Mouse (Mus musculus): ENCODE data around the gene Rpl4.
A peak's percentile ranks its signal among the peaks of the same experiment; 100 is the strongest.
"Not testable (repeated sequence)": the region's sequence is repeated elsewhere in the genome, so short reads cannot be mapped to it uniquely, and the experiment has no call there.

Rpl4 gene

DNA sequence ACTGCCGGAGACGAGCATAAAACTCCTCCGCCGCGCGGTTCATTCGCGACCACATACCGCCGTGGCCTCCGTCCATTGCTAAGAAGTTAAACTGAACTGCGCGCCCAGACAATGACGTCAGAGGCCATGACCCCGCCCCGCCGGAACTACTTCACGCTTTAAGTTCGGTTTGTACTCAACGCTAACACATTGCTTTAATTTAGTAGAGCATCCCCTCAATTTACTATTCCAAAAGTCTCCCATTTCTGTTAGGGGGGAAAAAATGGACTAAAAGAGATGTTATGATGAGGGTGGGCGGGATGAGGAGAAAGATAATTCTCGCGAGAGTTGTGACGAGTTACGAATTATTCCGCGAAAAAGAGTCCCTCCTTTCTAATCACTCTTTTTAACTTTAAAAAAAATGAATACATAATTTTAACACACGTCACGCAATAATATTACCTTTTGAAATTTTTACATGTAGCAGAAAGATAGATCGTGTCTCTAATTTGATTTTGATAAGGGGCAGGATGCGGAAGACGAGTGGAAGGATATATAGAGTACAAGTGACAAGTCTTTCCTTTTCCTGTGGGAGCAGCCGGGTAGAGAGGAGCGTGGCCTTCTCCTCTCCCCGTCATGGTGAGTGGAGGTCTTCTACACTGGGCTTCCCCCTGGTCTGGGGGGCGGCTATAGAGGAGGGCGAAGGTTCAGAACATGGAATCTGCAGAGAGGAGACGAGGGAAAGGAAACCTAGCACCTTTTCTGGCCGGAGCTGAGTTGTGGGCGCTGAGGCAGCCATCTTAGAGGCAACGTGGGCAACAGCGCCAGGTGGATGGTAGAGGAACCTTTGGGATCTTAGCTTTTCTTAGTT, at the start of gene Rpl4, which contains the start of gene Zwilch:
Rpl4 (plus strand) TSS at position 560 of the 850 bp plus-strand sequence.
Zwilch (minus strand) TSS at position 289 of the 850 bp plus-strand sequence.
- peak; percentile 89 for DNase-seq (ENCODE audit: low spot score)

DNA sequence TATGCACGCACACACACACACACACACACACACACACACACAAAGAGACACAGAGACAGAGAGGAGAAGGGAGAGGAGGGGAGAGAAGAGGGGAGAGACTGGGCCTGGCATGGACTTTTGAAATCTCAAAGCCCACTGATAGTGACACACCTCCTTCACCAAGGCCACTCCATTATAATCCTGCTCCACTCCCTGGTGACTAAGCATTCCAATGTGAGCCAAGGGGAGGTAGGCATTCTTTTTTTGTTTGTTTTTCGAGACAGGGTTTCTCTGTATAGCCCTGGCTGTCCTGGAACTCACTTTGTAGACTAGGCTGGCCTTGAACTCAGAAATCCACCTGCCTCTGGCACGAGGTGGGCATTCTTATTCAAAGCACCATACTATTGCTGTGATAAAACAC, 48.3 kb upstream of the Rpl4 start:
- DNase-seq (ENCODE audit: low spot score), result not testable (repeated sequence)

GRCm38 (mm10) chr9:64125307-64125706, 47.9 kb upstream of the Rpl4 start:
- no peak for DNase-seq (ENCODE audit: low spot score)

- no peak for DNase-seq (ENCODE audit: low spot score)
Measured at GRCm38 (mm10) chr9:64126121-64126520, 47.1 kb upstream of the Rpl4 start.

DNA sequence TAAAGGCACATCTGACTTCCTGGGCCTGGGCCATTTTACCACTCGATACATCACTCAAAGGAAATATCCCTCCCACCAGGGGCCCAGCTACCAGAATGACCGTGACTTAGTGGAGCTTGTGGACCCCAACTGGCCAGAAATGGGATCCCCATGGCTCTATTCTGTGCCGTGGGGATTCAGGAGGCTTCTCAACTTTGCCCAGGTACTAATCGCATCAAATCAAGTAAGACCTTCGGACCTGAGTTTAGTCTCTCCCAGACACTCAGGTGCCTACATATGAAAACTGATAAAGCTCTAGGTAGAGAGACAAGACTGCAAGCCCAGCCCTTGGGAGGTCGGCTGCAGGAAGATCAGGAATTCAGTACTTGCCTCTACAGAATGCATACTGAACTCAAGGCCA, 41.6 kb upstream of the Rpl4 start:
- DNase-seq (ENCODE audit: low spot score), result no peak

GRCm38 (mm10) chr9:64138896-64139295, 34.3 kb upstream of the Rpl4 start:
- DNase-seq (ENCODE audit: low spot score), result not testable (repeated sequence)

- DNase-seq (ENCODE audit: low spot score), result no peak
Measured at GRCm38 (mm10) chr9:64139879-64140278, 33.3 kb upstream of the Rpl4 start.

DNA sequence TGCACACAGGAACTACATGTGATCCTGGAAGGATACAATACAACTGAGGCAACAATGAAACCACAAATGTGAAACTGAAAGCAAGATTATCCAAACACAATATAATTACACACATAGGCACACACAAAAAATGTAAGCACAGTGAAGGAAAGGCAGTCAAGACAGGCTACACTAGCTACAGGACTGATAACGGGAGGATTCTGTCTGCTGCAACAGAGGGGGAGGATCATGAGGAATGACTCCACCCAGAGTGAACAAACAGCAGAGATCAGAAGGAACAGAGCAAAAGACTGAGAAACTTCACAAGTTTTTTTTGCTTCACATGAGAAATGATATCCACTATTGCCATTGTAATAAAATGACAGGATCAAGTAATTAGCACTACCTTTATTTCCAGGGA, 16.5 kb upstream of the Rpl4 start:
- DNase-seq (ENCODE audit: low spot score), result no peak

DNA sequence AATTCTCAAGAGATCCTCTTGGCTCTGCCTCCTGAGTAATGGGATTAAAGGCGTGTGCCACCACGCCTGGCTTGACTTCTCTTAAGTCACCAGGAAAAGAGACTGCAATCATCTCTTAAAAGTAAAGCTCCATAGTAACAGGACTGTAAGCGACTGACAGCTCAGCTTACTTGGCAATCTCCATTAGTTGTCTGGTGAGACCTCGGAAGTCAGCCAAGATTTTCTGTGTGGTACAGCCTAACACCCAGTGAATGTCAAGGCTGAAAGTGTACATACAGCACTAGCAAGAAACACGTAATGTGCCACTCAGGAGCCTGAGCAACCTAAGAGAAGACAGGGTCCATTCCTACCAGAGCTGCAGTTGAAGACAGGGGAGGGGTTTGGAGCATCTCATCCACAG, 12.7 kb upstream of the Rpl4 start:
- DNase-seq (ENCODE audit: low spot score), result no peak

GRCm38 (mm10) chr9:64169967-64170366, 3.2 kb upstream of the Rpl4 start:
- not testable (repeated sequence) for DNase-seq (ENCODE audit: low spot score)

DNA sequence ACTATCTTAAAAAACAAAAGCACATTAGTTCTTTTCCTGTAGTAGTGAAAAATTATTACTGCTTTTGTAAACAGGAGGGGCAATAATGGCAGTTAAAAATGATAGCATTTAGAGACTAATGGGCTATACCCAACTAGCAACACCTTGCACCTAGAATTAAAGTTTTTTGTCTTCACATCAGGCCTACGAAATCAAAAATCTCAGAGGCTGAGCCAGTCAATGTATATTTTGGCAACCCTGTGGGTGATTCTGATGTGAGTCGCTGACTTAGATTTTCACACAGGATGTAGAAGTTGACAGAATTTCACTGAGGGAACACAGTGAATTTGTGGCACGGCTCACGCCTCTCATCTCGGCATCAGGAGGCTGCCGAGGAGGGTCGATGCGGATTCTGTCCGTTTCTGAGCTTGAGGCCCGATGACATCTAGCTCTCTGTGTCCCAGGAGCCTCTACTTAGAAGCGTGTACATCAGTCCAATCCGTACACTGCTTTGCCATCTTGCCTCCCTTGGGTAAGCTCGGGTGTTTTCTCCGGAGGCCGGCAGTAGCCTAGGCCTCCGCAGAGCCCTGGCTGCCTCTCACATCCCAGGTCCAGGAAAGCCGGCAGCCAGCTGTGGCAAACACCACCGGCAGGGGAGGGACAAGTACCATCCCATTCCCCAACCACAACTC, 895 bp upstream of the Rpl4 start:
- no peak for DNase-seq (ENCODE audit: low spot score)

DNA sequence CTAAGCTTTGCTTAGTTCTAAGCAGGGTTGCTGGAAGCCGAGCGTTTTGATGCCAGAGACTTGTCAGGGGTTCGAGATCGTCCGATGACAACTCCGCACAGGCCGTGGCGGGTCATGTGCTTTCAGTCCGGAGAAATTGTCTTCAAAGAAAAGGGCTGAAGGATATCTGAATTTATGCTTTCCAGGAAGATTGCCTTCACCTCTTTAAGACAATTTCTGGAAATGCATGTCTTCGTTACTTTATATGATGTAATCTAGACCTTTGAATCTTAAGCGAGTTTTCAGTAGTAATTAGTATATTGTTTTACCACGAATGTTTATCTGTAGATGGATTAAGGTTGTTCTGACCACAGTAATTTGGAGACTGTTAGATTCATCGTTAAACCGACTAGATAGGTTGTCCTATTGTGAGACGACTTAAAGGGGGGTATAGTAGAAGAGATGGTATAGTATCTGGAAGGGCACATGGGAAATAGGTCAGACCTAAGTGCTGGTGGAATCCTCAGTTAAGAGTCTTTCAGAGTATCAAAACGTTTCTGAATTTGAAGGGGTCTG, 568 bp downstream of the Rpl4 start:
- DNase-seq (ENCODE audit: low spot score), result no peak

DNA sequence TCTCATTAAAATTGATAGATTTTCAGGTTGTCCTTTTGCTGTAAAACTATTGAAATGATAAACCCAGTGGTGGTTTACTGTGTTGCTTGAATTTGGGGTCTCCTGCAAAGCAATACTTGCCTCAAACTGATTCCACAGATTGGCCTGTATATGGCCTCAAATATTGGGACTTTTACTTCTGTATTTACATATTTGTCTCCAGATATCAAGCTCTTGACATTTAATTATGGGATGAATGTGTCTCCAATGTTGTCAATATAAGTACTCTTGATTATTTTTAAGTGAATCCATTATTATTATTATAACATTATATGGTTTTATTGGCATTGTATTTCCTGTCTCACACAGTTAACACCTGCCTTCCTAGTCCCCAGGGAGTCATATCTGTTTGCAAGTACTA, 1.2 kb downstream of the Rpl4 start:
- DNase-seq (ENCODE audit: low spot score), result no peak

DNA sequence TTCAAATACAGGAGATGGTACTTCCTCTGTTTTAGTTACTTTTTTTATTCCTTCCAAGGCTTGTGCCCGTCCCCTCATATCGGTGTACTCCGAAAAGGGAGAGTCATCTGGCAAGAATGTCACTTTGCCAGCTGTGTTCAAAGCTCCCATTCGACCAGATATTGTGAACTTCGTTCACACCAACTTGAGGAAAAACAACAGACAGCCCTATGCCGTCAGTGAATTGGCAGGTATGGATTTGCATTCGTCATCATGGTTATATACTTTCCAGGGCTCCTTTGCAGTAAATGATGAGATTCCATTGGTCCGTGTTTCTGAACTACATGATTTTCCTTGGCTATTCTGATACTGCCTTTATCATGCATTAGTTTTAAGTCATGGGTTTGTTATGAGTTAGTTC, 1.6 kb downstream of the Rpl4 start:
- no peak for DNase-seq (ENCODE audit: low spot score)

GRCm38 (mm10) chr9:64175378-64175777, 2.2 kb downstream of the Rpl4 start:
- DNase-seq (ENCODE audit: low spot score), result no peak

DNA sequence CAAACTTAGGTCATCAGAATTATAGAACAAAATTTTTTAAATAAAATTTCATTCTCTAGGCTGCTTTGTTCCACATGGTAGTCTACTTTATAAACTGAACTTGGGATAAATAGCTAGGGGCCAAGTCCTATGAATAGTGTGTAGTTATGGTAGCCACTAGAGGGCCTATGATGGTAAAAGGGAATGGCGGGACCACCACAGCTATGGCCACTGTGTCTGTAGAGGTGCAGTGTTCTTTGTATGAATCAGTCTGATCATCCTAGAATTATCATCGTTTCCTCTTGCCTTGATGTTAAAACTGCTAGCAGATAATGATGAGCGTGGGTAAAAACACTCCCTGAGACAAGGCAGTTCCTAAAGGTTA, 5.4 kb downstream of the Rpl4 start:
- DNase-seq (ENCODE audit: low spot score), result no peak

GRCm38 (mm10) chr9:64178974-64179646, 5.9 kb downstream of the Rpl4 start, which contains the start of gene Snapc5:
Gene Snapc5 (plus strand): TSS chr9:64179274.
- DNase-seq (ENCODE audit: low spot score), result peak; percentile 90

GRCm38 (mm10) chr9:64183295-64183694, 10.1 kb downstream of the Rpl4 start:
- DNase-seq (ENCODE audit: low spot score), result not testable (repeated sequence)

GRCm38 (mm10) chr9:64184166-64184840, 11.1 kb downstream of the Rpl4 start:
- DNase-seq (ENCODE audit: low spot score), result no peak

GRCm38 (mm10) chr9:64193879-64194278, 20.7 kb downstream of the Rpl4 start:
- no peak for DNase-seq (ENCODE audit: low spot score)

DNA sequence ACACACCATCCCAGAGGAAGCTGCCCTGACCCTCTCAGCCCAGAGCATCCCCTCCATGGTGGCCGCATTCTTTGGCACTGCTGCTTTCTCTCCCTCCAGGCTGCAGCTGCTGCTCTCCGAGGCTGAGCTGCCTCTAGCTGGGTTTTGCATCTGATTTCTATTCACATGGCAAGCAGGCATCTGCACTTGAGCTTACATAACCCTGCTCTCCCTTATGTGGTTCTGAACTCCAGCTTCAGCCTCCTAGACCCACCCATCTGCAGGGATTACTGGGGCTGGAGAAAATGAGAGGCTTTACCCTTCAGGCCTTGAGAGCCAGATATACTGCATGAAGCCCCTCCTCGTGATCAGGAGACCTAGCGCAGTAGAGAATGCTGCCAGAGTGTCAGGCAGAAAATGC, 22.4 kb downstream of the Rpl4 start:
- no peak for DNase-seq (ENCODE audit: low spot score)

GRCm38 (mm10) chr9:64197524-64197923, 24.3 kb downstream of the Rpl4 start:
- no peak for DNase-seq (ENCODE audit: low spot score)
